Mouse (Mus musculus): ENCODE data around the gene Fmn2.

DNA sequence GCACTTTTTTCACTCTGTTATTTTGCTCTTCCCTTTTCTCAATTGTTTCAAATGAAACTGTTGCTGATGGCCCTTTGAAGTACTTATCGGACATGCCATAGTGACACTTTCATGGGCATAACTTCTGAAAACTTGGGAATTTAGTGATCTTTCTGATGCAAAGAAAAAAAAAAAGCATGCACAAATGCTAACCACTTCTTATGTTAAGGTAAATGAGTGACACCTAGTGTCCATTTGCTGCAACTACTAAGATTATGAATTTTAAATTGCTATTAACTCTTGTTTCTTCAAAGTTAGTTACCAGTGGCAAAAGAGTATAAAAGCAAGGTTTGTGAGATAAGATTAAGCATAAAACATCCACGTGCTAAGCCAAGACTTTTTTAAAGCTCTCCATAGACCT is 35.4 kb upstream of the Fmn2 start:
- TF ChIP-seq CTCF (IDR thresholded peaks at IDR 0.05; ENCODE audit: control insufficient read depth, insufficient read depth, insufficient read length) (no peak), MAX (IDR thresholded peaks at IDR 0.05) (no peak), USF1 (IDR thresholded peaks at IDR 0.05; ENCODE audit: low read depth) (no peak), CEBPB (IDR thresholded peaks at IDR 0.05; ENCODE audit: low read depth) (no peak), MYOD1 (IDR thresholded peaks at IDR 0.05; ENCODE audit: control insufficient read depth, insufficient read length, low read depth) (no peak), MYOG (IDR thresholded peaks at IDR 0.05; ENCODE audit: control insufficient read depth, extremely low read depth, insufficient read length) (no peak), FOSL1 (IDR thresholded peaks at IDR 0.05; ENCODE audit: insufficient read depth, low read length, poor library complexity, severe bottlenecking) (no peak)
